Mouse (Mus musculus): ENCODE measurements at regions not wholly inside any gene's neighbourhood (a gene's known extent, or its start where the extent isn't known, plus 50 kb on each side); places are given as distances from the start of the nearest gene placed in this dataset.
"Not testable (repeated sequence)": the region's sequence is repeated elsewhere in the genome, so short reads cannot be mapped to it uniquely, and the experiment has no call there.

DNA sequence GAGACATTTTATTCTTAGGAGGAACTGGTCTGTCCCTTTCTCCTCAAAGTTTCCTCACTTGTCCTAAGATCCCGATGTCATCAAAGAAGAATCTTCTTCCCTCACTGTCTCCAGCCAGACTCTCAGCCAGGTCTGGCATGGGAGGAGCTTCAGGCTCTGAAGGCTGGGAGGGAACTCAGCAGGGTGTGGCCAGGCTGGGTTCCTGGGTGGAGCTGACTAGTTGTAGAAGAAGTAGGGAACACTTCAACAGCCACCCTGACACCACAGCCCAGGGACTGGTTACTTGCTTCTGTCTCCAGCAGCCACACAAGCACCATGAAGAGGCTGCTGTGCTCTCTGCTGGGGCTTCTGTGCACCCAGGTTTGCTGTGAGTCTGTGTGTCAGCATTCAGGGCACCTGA, 496.8 kb downstream of the Dad1 start:
- not testable (repeated sequence) for H3K36me3 ChIP-seq; H3K27me3 ChIP-seq; H3K9me3 ChIP-seq (replicated peaks); H3K4me2 ChIP-seq (replicated peaks); H3K4me1 ChIP-seq; H3K9ac ChIP-seq; H3K4me3 ChIP-seq; ATAC-seq (ENCODE audit: low FRiP score); H3K27ac ChIP-seq
- no CpG with 5 or more reads among the region's 1 CpGs for WGBS

DNA sequence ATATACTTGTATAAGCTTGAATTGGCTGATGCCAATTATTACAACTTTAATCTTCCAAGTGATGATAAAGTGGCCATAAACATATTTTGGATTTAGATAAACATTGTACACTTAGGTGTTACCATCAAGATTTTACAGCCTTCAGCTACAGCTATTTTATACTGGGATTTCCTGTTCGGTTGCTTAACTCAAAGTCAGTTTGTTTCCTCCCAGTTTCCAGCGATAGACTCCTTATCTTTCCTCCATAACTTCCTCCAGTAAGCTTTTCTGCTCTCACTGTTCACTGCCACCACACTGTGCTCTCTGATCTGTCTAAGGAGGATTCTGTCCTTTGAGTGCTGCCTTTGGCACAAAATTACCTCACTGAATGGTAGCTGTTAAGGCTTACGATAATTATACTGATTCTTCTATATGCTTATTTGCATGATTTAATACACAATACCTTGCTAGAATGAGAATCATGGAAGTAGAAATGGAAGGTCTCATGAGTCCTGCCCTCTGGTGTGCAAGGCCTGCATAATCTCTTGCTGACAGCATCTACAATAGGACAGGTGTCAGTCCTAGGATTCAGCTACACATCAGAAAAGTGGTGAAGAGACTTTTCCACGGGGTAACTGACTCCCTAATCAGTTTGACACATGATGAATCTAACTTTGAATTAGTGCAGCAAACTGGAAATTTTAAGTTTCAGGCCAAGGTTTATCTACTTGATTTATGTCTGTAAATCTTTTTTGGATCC, 503.0 kb downstream of the Dad1 start:
- H3K27ac ChIP-seq: no peak overlapping the region
- no peak overlapping the region for H3K4me3 ChIP-seq
- 77% methylated on average over 4 of the region's 4 CpGs for WGBS
- no peaks in the 10 kb centered on the region for H3K9me3 ChIP-seq (replicated peaks)
- no peaks in the 10 kb centered on the region for H3K36me3 ChIP-seq
- H3K27me3 ChIP-seq: no peaks in the 10 kb centered on the region
- no peak overlapping the region for H3K4me2 ChIP-seq (replicated peaks)
- no peak for ATAC-seq (ENCODE audit: low FRiP score)
- no peak overlapping the region for H3K9ac ChIP-seq
- H3K4me1 ChIP-seq: no peaks in the 10 kb centered on the region

DNA sequence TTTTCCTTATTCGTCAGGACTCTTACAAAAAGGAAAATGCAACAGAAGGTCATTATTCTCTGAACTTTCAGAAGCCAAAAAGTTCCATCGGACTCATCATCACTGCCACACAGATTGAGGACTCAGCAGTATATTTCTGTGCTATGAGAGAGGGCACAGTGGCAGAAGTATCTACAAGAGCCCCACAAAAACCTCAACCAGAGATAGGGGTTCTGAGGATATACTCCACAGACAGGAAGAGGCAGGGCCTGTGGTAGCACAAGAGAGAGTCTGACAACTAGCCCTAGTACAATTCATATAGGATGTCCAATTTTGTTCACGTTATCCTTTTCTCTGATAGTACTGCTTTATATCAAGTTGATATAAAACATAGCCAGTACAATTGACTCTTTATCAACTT, 510.4 kb downstream of the Dad1 start:
- H3K4me3 ChIP-seq; H3K27ac ChIP-seq; H3K9me3 ChIP-seq (replicated peaks); H3K4me2 ChIP-seq (replicated peaks); H3K27me3 ChIP-seq; H3K36me3 ChIP-seq; ATAC-seq (ENCODE audit: low FRiP score); H3K9ac ChIP-seq; H3K4me1 ChIP-seq: not testable (repeated sequence)
- 93% methylated on average over 3 of the region's 3 CpGs for WGBS

DNA sequence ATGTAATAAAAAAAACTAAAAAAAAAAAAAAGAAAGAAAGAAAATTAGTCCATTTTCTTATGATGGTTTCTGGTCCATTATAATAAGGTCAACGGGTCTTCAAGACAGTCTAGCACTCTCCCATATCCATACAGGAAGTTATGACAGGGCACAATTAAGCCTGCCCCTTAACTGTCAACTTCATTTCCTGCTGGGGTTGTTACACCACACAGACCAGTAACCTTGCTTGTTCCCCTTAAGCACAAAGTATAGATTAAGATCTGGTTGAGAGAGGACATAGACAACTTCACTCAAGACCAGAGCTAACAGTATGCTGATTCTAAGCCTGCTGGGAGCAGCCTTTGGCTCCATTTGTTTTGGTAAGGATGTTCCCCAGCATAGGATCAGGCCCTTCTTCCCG, 511.0 kb downstream of the Dad1 start:
- H3K9ac ChIP-seq; H3K27ac ChIP-seq; H3K4me3 ChIP-seq; H3K4me1 ChIP-seq; ATAC-seq (ENCODE audit: low FRiP score); H3K4me2 ChIP-seq (replicated peaks); H3K9me3 ChIP-seq (replicated peaks); H3K27me3 ChIP-seq; H3K36me3 ChIP-seq: not testable (repeated sequence)
- WGBS: 83% methylated on average over 2 of the region's 2 CpGs

DNA sequence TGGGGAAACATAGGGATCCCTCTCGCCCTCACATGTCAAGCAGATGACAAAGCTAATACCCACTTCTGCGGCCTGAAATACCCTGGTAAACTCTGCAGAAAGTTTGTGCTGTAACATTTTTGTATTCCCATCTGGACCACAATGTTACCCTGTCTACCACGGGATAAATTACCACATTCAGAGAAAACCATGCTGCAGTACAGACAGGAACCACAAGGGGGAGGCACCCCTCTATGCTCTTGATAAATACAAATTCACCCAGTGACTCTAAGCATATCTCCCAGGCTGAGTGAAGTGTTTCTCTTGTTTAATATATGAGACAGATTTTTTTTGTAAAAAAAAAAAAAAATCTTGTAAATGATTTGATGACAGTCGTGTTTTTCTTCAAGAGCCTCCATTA, 512.7 kb downstream of the Dad1 start:
- not testable (repeated sequence) for H3K27ac ChIP-seq; H3K4me1 ChIP-seq; ATAC-seq (ENCODE audit: low FRiP score); H3K36me3 ChIP-seq; H3K4me2 ChIP-seq (replicated peaks); H3K27me3 ChIP-seq; H3K9ac ChIP-seq; H3K9me3 ChIP-seq (replicated peaks); H3K4me3 ChIP-seq
- 39% methylated on average over 4 of the region's 4 CpGs for WGBS

DNA sequence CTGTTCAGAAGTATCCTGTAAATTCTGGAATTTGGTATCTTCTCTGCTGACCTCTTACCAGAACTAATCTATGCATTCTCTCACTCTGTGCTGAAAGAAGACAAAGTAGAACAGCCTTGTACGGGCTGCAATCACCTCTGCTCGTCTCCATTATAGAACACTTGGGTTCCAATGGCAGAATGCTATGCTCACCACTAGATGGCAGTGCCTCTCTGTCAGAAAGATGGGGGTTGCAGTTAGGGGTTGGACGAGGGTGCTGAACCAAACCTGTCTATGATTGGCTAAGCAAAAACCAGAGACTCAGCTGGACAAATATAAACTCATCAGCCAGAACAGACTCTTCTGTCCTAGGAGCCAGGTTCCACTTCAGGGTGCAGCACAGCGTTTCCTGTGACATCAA, 515.9 kb downstream of the Dad1 start:
- not testable (repeated sequence) for H3K4me1 ChIP-seq; ATAC-seq (ENCODE audit: low FRiP score); H3K4me2 ChIP-seq (replicated peaks); H3K9me3 ChIP-seq (replicated peaks); H3K36me3 ChIP-seq; H3K27me3 ChIP-seq; H3K27ac ChIP-seq; H3K4me3 ChIP-seq; H3K9ac ChIP-seq
- WGBS: 37% methylated on average over 4 of the region's 4 CpGs

DNA sequence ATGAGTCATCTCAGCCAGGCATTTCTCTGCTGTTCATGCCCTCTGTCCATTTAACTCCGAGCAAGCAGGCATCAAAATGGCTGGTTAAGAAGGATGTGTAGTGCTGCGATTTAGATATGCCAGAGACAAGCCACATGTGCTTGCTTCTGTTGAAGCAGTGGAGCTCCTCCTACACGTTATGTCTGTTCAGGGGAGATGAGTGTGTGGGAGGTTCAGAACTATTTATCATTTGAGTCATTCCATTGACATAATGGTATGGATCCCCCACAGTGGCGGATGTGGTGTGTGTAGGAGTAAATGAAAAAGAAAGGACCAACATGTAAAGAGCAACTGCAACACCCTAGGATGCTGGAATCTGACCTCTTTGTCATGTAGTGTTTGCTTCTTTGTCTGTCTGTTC, 517.6 kb downstream of the Dad1 start:
- not testable (repeated sequence) for H3K4me3 ChIP-seq; H3K36me3 ChIP-seq; H3K9me3 ChIP-seq (replicated peaks); H3K4me1 ChIP-seq; ATAC-seq (ENCODE audit: low FRiP score); H3K27me3 ChIP-seq; H3K27ac ChIP-seq; H3K4me2 ChIP-seq (replicated peaks); H3K9ac ChIP-seq
- WGBS: 56% methylated on average over 4 of the region's 4 CpGs

DNA sequence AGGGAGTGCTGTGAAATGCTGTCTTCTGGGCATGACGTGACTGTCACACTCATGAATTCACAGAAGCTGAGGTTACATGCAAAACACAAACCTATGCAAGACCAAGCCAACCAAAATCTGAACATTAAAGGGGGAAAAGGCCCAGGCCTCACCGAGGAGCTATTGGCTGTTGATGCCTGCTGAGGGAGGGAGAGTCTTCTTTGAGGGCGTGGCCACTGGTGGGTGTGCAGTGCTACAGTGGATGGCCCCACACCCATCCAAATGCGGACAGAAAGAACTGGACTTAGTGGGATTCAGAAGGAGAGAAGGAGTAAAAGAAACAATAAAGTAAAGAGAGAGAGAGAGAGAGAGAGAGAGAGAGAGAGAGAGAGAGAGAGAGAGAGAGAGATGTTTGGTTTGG, 522.3 kb downstream of the Dad1 start:
- H3K27ac ChIP-seq; H3K36me3 ChIP-seq; ATAC-seq (ENCODE audit: low FRiP score); H3K4me2 ChIP-seq (replicated peaks); H3K4me1 ChIP-seq; H3K4me3 ChIP-seq; H3K9me3 ChIP-seq (replicated peaks); H3K9ac ChIP-seq; H3K27me3 ChIP-seq: not testable (repeated sequence)
- no CpG with 5 or more reads among the region's 4 CpGs for WGBS

DNA sequence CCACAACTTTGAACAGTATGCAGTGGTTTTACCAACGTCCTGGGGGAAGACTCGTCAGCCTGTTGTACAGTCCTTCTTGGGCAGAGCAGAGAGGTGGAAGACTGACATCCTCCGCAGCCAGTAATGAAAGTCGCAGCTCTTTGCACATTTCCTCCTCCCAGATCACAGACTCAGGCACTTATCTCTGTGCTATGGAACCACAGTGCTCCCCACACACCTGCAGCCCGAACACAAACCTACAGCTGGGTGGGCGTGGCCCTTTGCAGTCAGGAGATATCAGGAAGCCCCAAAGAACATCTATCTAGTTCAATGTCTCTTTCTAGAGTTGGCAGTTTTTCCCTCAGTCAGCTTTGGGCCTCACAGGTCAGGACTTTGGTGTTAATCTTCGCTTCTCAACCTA, 524.0 kb downstream of the Dad1 start:
- 67% methylated on average over 1 of the region's 7 CpGs for WGBS
- not testable (repeated sequence) for ATAC-seq (ENCODE audit: low FRiP score)

DNA sequence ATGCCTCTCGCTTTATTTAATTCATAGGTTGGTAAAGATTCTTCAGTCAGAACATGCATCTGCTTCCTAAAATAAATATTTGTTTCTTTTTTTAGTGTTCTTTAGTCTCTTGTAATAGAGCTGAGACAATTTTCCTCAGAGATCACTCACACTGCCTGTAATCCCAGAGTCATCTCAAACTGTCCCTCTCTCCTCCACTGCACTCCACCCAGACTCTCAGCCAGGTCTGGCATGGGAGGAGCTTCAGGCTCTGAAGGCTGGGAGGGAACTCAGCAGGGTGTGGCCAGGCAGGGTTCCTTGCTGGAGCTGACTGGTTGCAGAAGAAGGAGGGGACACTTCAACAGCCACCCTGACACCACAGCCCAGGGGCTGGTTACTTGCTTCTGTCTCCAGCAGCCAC, 524.8 kb downstream of the Dad1 start:
- H3K9ac ChIP-seq; H3K4me3 ChIP-seq; H3K27me3 ChIP-seq; H3K4me2 ChIP-seq (replicated peaks); ATAC-seq (ENCODE audit: low FRiP score); H3K9me3 ChIP-seq (replicated peaks); H3K4me1 ChIP-seq; H3K36me3 ChIP-seq; H3K27ac ChIP-seq: not testable (repeated sequence)
- 100% methylated on average over 1 of the region's 1 CpGs for WGBS

More for the DNA sequence above, 524.0 kb downstream of the Dad1 start:
- not testable (repeated sequence) for H3K9ac ChIP-seq; H3K27me3 ChIP-seq; H3K9me3 ChIP-seq (replicated peaks); H3K4me2 ChIP-seq (replicated peaks); H3K36me3 ChIP-seq; H3K4me1 ChIP-seq; H3K4me3 ChIP-seq; H3K27ac ChIP-seq

DNA sequence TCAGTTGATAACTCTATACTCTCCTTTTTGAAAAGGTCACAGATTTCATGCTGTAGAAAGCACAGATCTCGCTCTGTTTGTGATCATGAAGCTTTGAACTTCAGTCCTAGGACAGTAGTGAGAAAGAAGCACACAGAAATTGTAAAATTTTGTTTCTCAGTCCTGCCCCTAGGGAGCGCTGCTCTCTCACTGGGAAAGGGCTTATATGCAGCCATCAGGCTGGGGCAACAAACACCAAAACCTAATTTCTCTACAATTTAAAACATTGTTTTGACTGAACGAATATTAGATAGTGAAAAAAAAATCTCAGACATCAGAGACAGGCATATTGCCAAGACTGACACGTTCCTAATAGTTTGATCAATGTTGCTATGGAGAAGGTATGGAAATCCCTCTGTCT, 527.0 kb downstream of the Dad1 start:
- not testable (repeated sequence) for H3K9ac ChIP-seq; H3K4me2 ChIP-seq (replicated peaks); H3K4me1 ChIP-seq; ATAC-seq (ENCODE audit: low FRiP score); H3K36me3 ChIP-seq; H3K9me3 ChIP-seq (replicated peaks); H3K27ac ChIP-seq; H3K27me3 ChIP-seq; H3K4me3 ChIP-seq
- 54% methylated on average over 2 of the region's 4 CpGs for WGBS

DNA sequence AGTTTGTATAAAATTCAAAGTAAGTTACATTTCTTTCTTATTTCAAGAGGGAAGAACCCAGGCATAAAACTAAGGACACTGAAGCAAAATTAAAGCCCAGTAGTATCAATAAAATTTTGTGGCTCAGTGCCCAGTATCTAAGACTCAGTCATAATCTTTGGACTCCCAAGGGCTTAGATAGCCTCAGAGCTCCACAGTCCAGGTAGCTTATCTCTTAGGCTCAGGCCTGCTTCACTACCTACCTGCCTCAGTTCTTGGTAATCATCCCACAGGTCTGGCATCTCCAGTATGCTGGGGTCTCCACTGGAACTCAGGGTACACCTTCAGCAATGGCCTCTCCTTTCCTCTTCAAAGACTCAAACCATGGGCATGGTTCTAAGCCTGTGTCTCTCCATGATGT, 530.3 kb downstream of the Dad1 start:
- not testable (repeated sequence) for H3K36me3 ChIP-seq; ATAC-seq (ENCODE audit: low FRiP score); H3K27me3 ChIP-seq; H3K9ac ChIP-seq; H3K9me3 ChIP-seq (replicated peaks); H3K27ac ChIP-seq; H3K4me2 ChIP-seq (replicated peaks); H3K4me1 ChIP-seq; H3K4me3 ChIP-seq

DNA sequence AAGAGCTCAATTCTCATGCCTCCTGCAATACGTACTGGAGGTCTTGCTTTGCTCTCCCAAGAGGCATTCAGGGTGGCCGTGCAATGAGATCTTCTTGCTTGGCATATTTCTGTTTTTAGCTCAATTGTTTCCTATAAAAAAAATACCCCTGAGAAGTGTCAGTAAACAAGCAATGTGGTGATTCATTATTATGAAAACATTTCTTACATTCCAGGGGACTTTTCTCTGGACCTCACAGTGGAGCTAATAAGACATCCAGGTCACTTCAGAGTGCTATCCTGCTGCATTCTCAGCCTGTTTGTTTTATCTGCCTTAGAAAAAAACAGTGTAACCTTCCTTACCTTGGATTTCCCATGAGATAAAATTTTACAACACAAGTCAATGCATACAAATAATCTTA, 532.0 kb downstream of the Dad1 start:
- not testable (repeated sequence) for ATAC-seq (ENCODE audit: low FRiP score); H3K4me1 ChIP-seq; H3K27me3 ChIP-seq; H3K27ac ChIP-seq; H3K9ac ChIP-seq; H3K4me2 ChIP-seq (replicated peaks); H3K36me3 ChIP-seq; H3K4me3 ChIP-seq; H3K9me3 ChIP-seq (replicated peaks)
- WGBS: 68% methylated on average over 2 of the region's 2 CpGs

DNA sequence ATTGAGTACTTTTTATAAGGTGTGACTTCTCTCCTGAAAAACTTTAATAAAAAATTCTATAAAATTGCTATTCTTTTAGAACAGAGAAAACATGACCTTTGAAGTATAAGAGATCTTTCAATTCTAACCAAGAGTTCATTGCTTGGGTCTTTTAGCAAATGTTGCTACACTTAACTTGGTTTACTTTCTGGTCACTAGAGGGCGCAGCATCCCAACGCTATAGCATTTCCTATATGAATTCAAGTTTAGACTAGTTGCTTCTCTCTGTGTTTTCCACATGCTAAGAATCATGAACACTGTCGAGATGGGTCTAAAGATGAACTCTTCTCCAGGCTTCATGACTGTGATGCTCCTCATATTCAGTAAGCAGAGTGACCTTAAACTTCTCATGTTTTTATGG, 544.3 kb downstream of the Dad1 start:
- not testable (repeated sequence) for H3K9ac ChIP-seq; H3K27ac ChIP-seq; H3K4me3 ChIP-seq; H3K27me3 ChIP-seq; H3K4me1 ChIP-seq; H3K9me3 ChIP-seq (replicated peaks); H3K4me2 ChIP-seq (replicated peaks); H3K36me3 ChIP-seq; ATAC-seq (ENCODE audit: low FRiP score)
- WGBS: 11% methylated on average over 3 of the region's 3 CpGs

Data from hindbrain, embryonic 12.5 days (tissue).